Mouse (Mus musculus) intestine, embryonic 14.5 days (tissue): Measurements from ENCODE around the gene Fam180a. TPM values are rescaled to one million over a fixed set of nuclear protein-coding genes. Genes with fewer than 3 reads are reported as not detected.

Experiments used
- ATAC-seq: fragments of 200-750 bp; cut with Nextera tagmentation; replicated peaks from 2 replicates; pipeline ENCODE4 v1.8.0; 2017; ENCODE audit warnings: low read depth, moderate number of reproducible peaks, moderate TSS enrichment, moderate library complexity; ENCODE audit not compliant: low FRiP score, low TSS enrichment
- DNase-seq: peaks from one replicate; pipeline ENCODE4 v3.0.0-alpha.2; 2018; ENCODE audit warnings: low spot score
- H3K27ac ChIP-seq: fragments of 300-500 bp; sonication (generic); 2 replicates; pipeline ENCODE4 v1.5.1; 2014; ENCODE audit warnings: low read depth, mild to moderate bottlenecking, control low read depth
- H3K27me3 ChIP-seq: fragments of 300-500 bp; sonication (generic); replicated peaks from 2 replicates; pipeline ENCODE4 v1.6.1; 2014; ENCODE audit warnings: low read length, control low read depth; ENCODE audit not compliant: control insufficient read depth, insufficient read depth
- H3K36me3 ChIP-seq: fragments of 300-500 bp; sonication (generic); 2 replicates; pipeline ENCODE4 v1.6.1; 2014; ENCODE audit warnings: low read length, control low read depth; ENCODE audit not compliant: control insufficient read depth, insufficient read depth
- H3K4me1 ChIP-seq: fragments of 300-500 bp; sonication (generic); replicated peaks from 2 replicates; pipeline ENCODE4 v1.6.1; 2014; ENCODE audit warnings: low read length, control low read depth, mixed read lengths; ENCODE audit not compliant: control insufficient read depth, insufficient read depth
- H3K4me2 ChIP-seq: fragments of 300-500 bp; sonication (generic); 2 replicates; pipeline ENCODE4 v1.6.1; 2014; ENCODE audit warnings: low read length
- H3K4me3 ChIP-seq: fragments of 300-500 bp; sonication (generic); 2 replicates; pipeline ENCODE4 v1.5.1; 2014; ENCODE audit warnings: low read depth, low read length, control low read depth, mixed read lengths
- H3K9ac ChIP-seq: fragments of 300-500 bp; sonication (generic); 2 replicates; pipeline ENCODE4 v1.6.1; 2014; ENCODE audit warnings: mild to moderate bottlenecking, low read length
- H3K9me3 ChIP-seq: fragments of 300-500 bp; sonication (generic); 2 replicates; pipeline ENCODE4 v1.6.1; 2016; ENCODE audit warnings: low read length, control low read depth; ENCODE audit not compliant: control insufficient read depth
- WGBS: fragments of 180-500 bp; shearing (Covaris S2); extraction: QIAGEN DNeasy Blood & Tissue Kit; methylation state at CpG from one replicate; pipeline ENCODE4 v1.1.7; 2014; 5-methylcytosine and 5-hydroxymethylcytosine counted together
- polyA plus RNA-seq: library from polyadenylated mRNA; unstranded; fragments of >200 nt; fragmentation: Nextera tagmentation; extraction: Ambion mirVana; gene quantifications from 2 replicates; pipeline ENCODE4 v1.2.1, GENCODE M21; 2014

The Fam180a gene
- polyA plus RNA-seq, 1 experiment from 2014 or later: 2.1 TPM

DNA sequence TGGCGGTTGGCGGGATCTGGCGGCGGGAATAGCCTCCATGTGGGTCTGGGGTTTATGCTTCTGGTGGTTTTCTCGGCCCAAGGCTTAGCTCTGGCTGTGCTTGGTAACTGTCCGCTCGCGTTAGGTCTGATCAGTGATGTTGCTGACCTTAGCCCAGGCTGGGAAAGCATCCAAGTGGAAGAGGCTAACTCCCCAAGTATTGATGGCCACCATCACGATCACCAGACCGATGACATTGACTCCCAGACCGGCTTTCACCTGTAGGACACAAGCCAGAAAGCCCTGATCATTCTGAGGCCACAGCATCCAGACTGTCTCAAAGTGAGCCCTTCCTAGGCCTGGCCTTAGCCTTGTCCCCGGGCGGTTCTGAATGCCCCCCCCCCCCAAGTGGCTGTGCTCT, 57.2 kb downstream of the Fam180a start:
- 94% methylated on average over 13 of the region's 13 CpGs for WGBS
- Histone ChIP-seq H3K27ac (no peak overlapping the region), H3K4me2 (no peak overlapping the region), H3K4me3 (no peak overlapping the region), H3K9ac (no peak overlapping the region), H3K9me3 (no peaks in the 10 kb centered on the region), H3K36me3 (no peaks in the 10 kb centered on the region), H3K4me1 (0 out of 2 replicates have a peak, but pooled peaks cover 4% of the 10 kb centered on the region), H3K27me3 (no peaks in the 10 kb centered on the region)
- no peak for DNase-seq
- no peak for ATAC-seq

DNA sequence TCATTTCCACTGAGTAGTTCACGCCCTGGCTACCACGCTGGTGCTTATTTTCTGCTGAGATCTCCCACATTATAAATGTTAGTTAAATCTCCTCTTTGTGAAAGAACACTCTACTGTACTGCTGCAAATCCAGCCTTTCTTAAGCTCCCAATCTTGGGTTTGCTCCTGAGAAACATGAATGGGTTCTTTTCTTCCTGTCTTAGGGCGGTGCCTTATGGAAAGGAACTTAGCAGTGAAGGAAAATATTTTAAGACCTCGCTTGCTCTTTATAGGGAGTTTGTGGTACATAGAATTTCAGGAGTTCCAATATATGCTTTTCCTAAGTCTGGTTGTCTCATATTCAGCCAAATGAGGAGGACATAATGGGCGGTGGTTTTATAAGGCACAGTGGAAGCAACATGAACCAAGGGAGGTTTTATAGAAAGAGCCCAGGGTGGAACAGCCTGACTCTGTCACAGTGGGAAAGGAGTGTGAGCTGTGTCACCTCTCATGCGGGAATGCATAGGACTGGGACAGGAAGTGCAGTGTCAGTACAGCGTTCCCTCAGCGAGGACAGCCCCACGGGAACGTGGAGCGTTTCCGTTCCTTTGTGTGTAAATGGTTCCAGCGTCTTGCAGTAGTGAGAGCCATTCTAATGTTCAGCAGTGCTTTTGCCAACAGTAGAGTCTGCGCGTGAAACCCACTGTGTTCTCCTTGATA, 60.2 kb downstream of the Fam180a start:
- Histone ChIP-seq H3K4me3 (no peak overlapping the region), H3K36me3 (peaks cover 24% of the 10 kb centered on the region), H3K4me2 (no peak overlapping the region), H3K27me3 (no peaks in the 10 kb centered on the region), H3K27ac (no peak overlapping the region), H3K4me1 (no peaks in the 10 kb centered on the region), H3K9ac (no peak overlapping the region), H3K9me3 (no peaks in the 10 kb centered on the region)
- no peak for ATAC-seq
- DNase-seq: no peak
- WGBS: 86% methylated on average over 15 of the region's 15 CpGs

Other genes with a start within 250 kb of the Fam180a start
- 28.7 and 30.5 TPM in 2 replicates for gene Cnot4, start 192.4 kb downstream of the Fam180a start, polyA plus RNA-seq
- 48.8 and 50.9 TPM in 2 replicates for gene Nup205, start 148.7 kb downstream of the Fam180a start, polyA plus RNA-seq
- 0.65 and 0.97 TPM in 2 replicates for gene Slc13a4, start 18.0 kb downstream of the Fam180a start, polyA plus RNA-seq
- gene Mtpn, start 213.7 kb upstream of the Fam180a start, polyA plus RNA-seq: 128 and 139 TPM in 2 replicates